Mouse (Mus musculus) T-helper 2 cell (primary cell): ENCODE measurements around the gene Gm13023.
"Not testable (repeated sequence)": the region's sequence is repeated elsewhere in the genome, so short reads cannot be mapped to it uniquely, and the experiment has no call there.

Experiments used
- in situ Hi-C: fragments of 300-600 bp; cut with MboI, MseI; formaldehyde crosslinking; loops from one replicate; pipeline ENCODE4 v1.15.1; 2025; ENCODE audit warnings: high pct_unique_total_duplicates

Gm13023 gene

GRCm38 (mm10) chr4:143789052-143789451 is at the start of gene Gm13023:
TSS of gene Gm13023 (plus strand) at chr4:143789352.
- in situ Hi-C loops, result not testable (repeated sequence)

- in situ Hi-C loops, result no loop called here
Observed at GRCm38 (mm10) chr4:143815993-143816392, 26.8 kb downstream of the Gm13023 start, which contains the start of gene Gm13084. TSS of gene Gm13084 (minus strand) at chr4:143816093.
